Mouse (Mus musculus) MEL (cell line): ENCODE measurements around the gene Phykpl. TPM values are rescaled to one million over a fixed set of nuclear protein-coding genes. Genes with fewer than 3 reads are reported as not detected.

Source experiments
- DNase-seq: peaks from one replicate; pipeline ENCODE4 v3.0.0; 2011; ENCODE audit warnings: low read depth, low spot score
- H3K27ac ChIP-seq: 2 replicates; pipeline ENCODE4 v1.5.1; 2012; ENCODE audit warnings: low read depth, mild to moderate bottlenecking, control low read depth, low read length, moderate library complexity; ENCODE audit not compliant: control insufficient read depth
- H3K27me3 ChIP-seq, 2 experiments: fragments of 150-350 bp in 1 of 2; sonication (generic) in 1 of 2; 2 replicates each; pipeline ENCODE4 v1.6.1; 2012; ENCODE audit warnings: low read length in 2 of 2, mild to moderate bottlenecking in 2 of 2, improper control_type of control experiment in 1 of 2, moderate library complexity in 1 of 2; ENCODE audit not compliant: insufficient read depth in 2 of 2, control insufficient read depth in 1 of 2
- H3K36me3 ChIP-seq, 2 experiments: 2 replicates each; pipeline ENCODE4 v1.6.1; 2012 to 2014; ENCODE audit warnings: low read length in 2 of 2, improper control_type of control experiment in 1 of 2, inconsistent platforms in 1 of 2, mild to moderate bottlenecking in 1 of 2; ENCODE audit not compliant: insufficient read depth in 2 of 2, control insufficient read depth in 1 of 2
- H3K4me1 ChIP-seq, 2 experiments: fragments of 150-350 bp in 1 of 2; sonication (generic) in 1 of 2; 2 replicates each; pipeline ENCODE4 v1.6.1; 2012; ENCODE audit warnings: low read length in 2 of 2, improper control_type of control experiment in 1 of 2, mild to moderate bottlenecking in 1 of 2; ENCODE audit not compliant: insufficient read depth in 2 of 2, control insufficient read depth in 1 of 2
- H3K4me3 ChIP-seq, 2 experiments: fragments of 150-350 bp in 1 of 2; sonication (generic) in 1 of 2; 2 replicates each; pipeline ENCODE4 v1.5.1; 2012; ENCODE audit warnings: low read depth in 2 of 2, low read length in 2 of 2, mild to moderate bottlenecking in 2 of 2, moderate library complexity in 2 of 2, control low read depth in 1 of 2, improper control_type of control experiment in 1 of 2; ENCODE audit not compliant: control insufficient read depth in 1 of 2, insufficient read depth in 1 of 2
- H3K79me2 ChIP-seq: 2 replicates; pipeline ENCODE4 v1.6.1; 2012; ENCODE audit warnings: mild to moderate bottlenecking, low read length, moderate library complexity; ENCODE audit not compliant: control insufficient read depth, poor library complexity, insufficient read depth
- H3K9ac ChIP-seq: 2 replicates; pipeline ENCODE4 v1.6.1; 2012; ENCODE audit warnings: low read depth, mild to moderate bottlenecking, control low read depth, low read length, moderate library complexity; ENCODE audit not compliant: control insufficient read depth, poor library complexity, severe bottlenecking
- H3K9me3 ChIP-seq: fragments of 150-350 bp; sonication (generic); replicated peaks from 2 replicates; pipeline ENCODE4 v1.6.1; 2012; ENCODE audit warnings: mild to moderate bottlenecking, low read length, improper control_type of control experiment, moderate library complexity; ENCODE audit not compliant: insufficient read depth
- CHD1 ChIP-seq: IDR thresholded peaks from 2 replicates; pipeline ENCODE4 v1.6.1; 2012; ENCODE audit warnings: low read depth, mild to moderate bottlenecking, inconsistent platforms, low read length, improper control_type of control experiment
- CHD2 ChIP-seq: IDR thresholded peaks from 2 replicates; pipeline ENCODE4 v1.6.1; 2011; ENCODE audit warnings: low read length, improper control_type of control experiment
- CTCF ChIP-seq, 3 experiments: IDR thresholded peaks in 2 of 3; conservative IDR thresholded peaks in 1 of 3; 2 replicates each; pipeline ENCODE4 v1.5.1; 2011 to 2012; ENCODE audit warnings: low read length in 3 of 3, low read depth in 2 of 3, mild to moderate bottlenecking in 2 of 3, improper control_type of control experiment in 1 of 3, inconsistent platforms in 1 of 3, mixed read lengths in 1 of 3, moderate library complexity in 1 of 3; ENCODE audit not compliant: control insufficient read depth in 1 of 3, insufficient read depth in 1 of 3, poor library complexity in 1 of 3, severe bottlenecking in 1 of 3
- E2F4 ChIP-seq: IDR thresholded peaks from 2 replicates; pipeline ENCODE4 v1.6.1; 2011; ENCODE audit warnings: low read depth, low read length, improper control_type of control experiment, borderline replicate concordance
- ELF1 ChIP-seq: IDR thresholded peaks from 2 replicates; pipeline ENCODE4 v1.6.1; 2014; ENCODE audit warnings: low read depth, mild to moderate bottlenecking, inconsistent platforms, low read length, improper control_type of control experiment, moderate library complexity
- EP300 ChIP-seq, 2 experiments: IDR thresholded peaks; 2 replicates each; pipeline ENCODE4 v1.6.1; 2011; ENCODE audit warnings: improper control_type of control experiment in 2 of 2, low read length in 2 of 2, low read depth in 1 of 2, mild to moderate bottlenecking in 1 of 2
- ETS1 ChIP-seq: IDR thresholded peaks from 2 replicates; pipeline ENCODE4 v1.6.1; 2012; ENCODE audit warnings: low read depth, mild to moderate bottlenecking, inconsistent platforms, low read length, improper control_type of control experiment, moderate library complexity
- GABPA ChIP-seq: IDR thresholded peaks from 2 replicates; pipeline ENCODE4 v1.6.1; 2012; ENCODE audit warnings: low read depth, mild to moderate bottlenecking, inconsistent platforms, low read length, improper control_type of control experiment, moderate library complexity
- GATA1 ChIP-seq: IDR thresholded peaks from 2 replicates; pipeline ENCODE4 v1.6.1; 2011; ENCODE audit warnings: low read depth, low read length, improper control_type of control experiment
- HCFC1 ChIP-seq: IDR thresholded peaks from 2 replicates; pipeline ENCODE4 v1.6.1; 2012; ENCODE audit warnings: low read depth, mild to moderate bottlenecking, inconsistent platforms, low read length, improper control_type of control experiment, moderate library complexity
- JUND ChIP-seq: IDR thresholded peaks from 2 replicates; pipeline ENCODE4 v1.6.1; 2011; ENCODE audit warnings: low read depth, mild to moderate bottlenecking, improper control_type of control experiment, low read length
- KAT2A ChIP-seq: conservative IDR thresholded peaks from 2 replicates; pipeline ENCODE4 v1.6.1; 2012; ENCODE audit warnings: low read depth, low read length, improper control_type of control experiment, inconsistent platforms
- MAFK ChIP-seq: IDR thresholded peaks from 2 replicates; pipeline ENCODE4 v1.6.1; 2011; ENCODE audit warnings: low read depth, mild to moderate bottlenecking, low read length, improper control_type of control experiment, borderline replicate concordance
- MAX ChIP-seq: IDR thresholded peaks from 2 replicates; pipeline ENCODE4 v1.6.1; 2011; ENCODE audit warnings: low read length, improper control_type of control experiment
- MAZ ChIP-seq: IDR thresholded peaks from 2 replicates; pipeline ENCODE4 v1.6.1; 2012; ENCODE audit warnings: low read depth, mild to moderate bottlenecking, inconsistent platforms, low read length, improper control_type of control experiment
- MEF2A ChIP-seq: IDR thresholded peaks from 2 replicates; pipeline ENCODE4 v1.6.1; 2014; ENCODE audit warnings: low read depth, mild to moderate bottlenecking, inconsistent platforms, low read length, improper control_type of control experiment; ENCODE audit not compliant: poor library complexity, insufficient replicate concordance, severe bottlenecking; ENCODE audit errors: extremely low read depth
- MXI1 ChIP-seq: IDR thresholded peaks from 2 replicates; pipeline ENCODE4 v1.6.1; 2011; ENCODE audit warnings: mild to moderate bottlenecking, low read depth, low read length, improper control_type of control experiment
- MYB ChIP-seq: IDR thresholded peaks from 2 replicates; pipeline ENCODE4 v1.6.1; 2011; ENCODE audit warnings: mild to moderate bottlenecking, low read depth, low read length, improper control_type of control experiment
- MYC ChIP-seq: IDR thresholded peaks from 2 replicates; pipeline ENCODE4 v1.6.1; 2011; ENCODE audit warnings: low read depth, mild to moderate bottlenecking, low read length, improper control_type of control experiment, moderate library complexity
- NELFE ChIP-seq: IDR thresholded peaks from 2 replicates; pipeline ENCODE4 v1.6.1; 2011; ENCODE audit warnings: low read depth, low read length, improper control_type of control experiment
- POLR2A ChIP-seq, 2 experiments: IDR thresholded peaks; 2 replicates each; pipeline ENCODE4 v1.6.1; 2011 to 2012; ENCODE audit warnings: low read length in 2 of 2, mild to moderate bottlenecking in 2 of 2, control low read depth in 1 of 2, improper control_type of control experiment in 1 of 2, low read depth in 1 of 2, moderate library complexity in 1 of 2; ENCODE audit not compliant: control insufficient read depth in 1 of 2, insufficient read depth in 1 of 2, poor library complexity in 1 of 2
- POLR2AphosphoS2 ChIP-seq: IDR thresholded peaks from 2 replicates; pipeline ENCODE4 v1.6.1; 2011; ENCODE audit warnings: low read length, improper control_type of control experiment
- RAD21 ChIP-seq: IDR thresholded peaks from 2 replicates; pipeline ENCODE4 v1.6.1; 2011; ENCODE audit warnings: mild to moderate bottlenecking, low read depth, low read length, improper control_type of control experiment
- RCOR1 ChIP-seq: IDR thresholded peaks from 2 replicates; pipeline ENCODE4 v1.6.1; 2012; ENCODE audit warnings: low read depth, mild to moderate bottlenecking, inconsistent platforms, low read length, improper control_type of control experiment
- SIN3A ChIP-seq: IDR thresholded peaks from 2 replicates; pipeline ENCODE4 v1.6.1; 2012; ENCODE audit warnings: low read length, improper control_type of control experiment, inconsistent platforms
- TAL1 ChIP-seq: IDR thresholded peaks from 2 replicates; pipeline ENCODE4 v1.6.1; 2012; ENCODE audit warnings: mild to moderate bottlenecking, inconsistent platforms, low read length, moderate library complexity, mixed read lengths
- TBP ChIP-seq: IDR thresholded peaks from 2 replicates; pipeline ENCODE4 v1.8.0; 2011; ENCODE audit warnings: low read depth, low read length, improper control_type of control experiment
- USF2 ChIP-seq, 2 experiments: IDR thresholded peaks; 2 replicates each; pipeline ENCODE4 v1.6.1; 2011 to 2012; ENCODE audit warnings: improper control_type of control experiment in 2 of 2, low read length in 2 of 2, borderline replicate concordance in 1 of 2, inconsistent platforms in 1 of 2, low read depth in 1 of 2, mild to moderate bottlenecking in 1 of 2; ENCODE audit not compliant: insufficient read depth in 1 of 2
- ZKSCAN1 ChIP-seq: IDR thresholded peaks from 2 replicates; pipeline ENCODE4 v1.6.1; 2012; ENCODE audit warnings: low read depth, mild to moderate bottlenecking, inconsistent platforms, low read length, improper control_type of control experiment, moderate library complexity
- ZMIZ1 ChIP-seq: IDR thresholded peaks from 2 replicates; pipeline ENCODE4 v1.6.1; 2012; ENCODE audit warnings: low read depth, mild to moderate bottlenecking, inconsistent platforms, low read length, improper control_type of control experiment, moderate library complexity
- polyA plus RNA-seq, 2 experiments: library from polyadenylated mRNA; stranded (reverse) in 1 of 2; unstranded in 1 of 2; fragments of >175 nt in 1 of 2; fragments of >200 nt in 1 of 2; gene quantifications; 2 replicates each; pipeline versions ENCODE4 v1.2.1 to v1.2.4; 2012; ENCODE audit warnings: low replicate concordance in 2 of 2, low read depth in 1 of 2; ENCODE audit not compliant: insufficient read length in 2 of 2, insufficient read depth in 1 of 2, missing spikeins in 1 of 2
- total RNA-seq: library from RNA; depleted of rRNA; stranded (reverse); fragments of 300-350 nt; gene quantifications from 2 replicates; pipeline ENCODE4 v1.2.3, GENCODE M21; 2012

Phykpl gene
- total and polyA plus RNA-seq, 3 experiments: 22.7 to 23.0 TPM; not detected in 1

DNA sequence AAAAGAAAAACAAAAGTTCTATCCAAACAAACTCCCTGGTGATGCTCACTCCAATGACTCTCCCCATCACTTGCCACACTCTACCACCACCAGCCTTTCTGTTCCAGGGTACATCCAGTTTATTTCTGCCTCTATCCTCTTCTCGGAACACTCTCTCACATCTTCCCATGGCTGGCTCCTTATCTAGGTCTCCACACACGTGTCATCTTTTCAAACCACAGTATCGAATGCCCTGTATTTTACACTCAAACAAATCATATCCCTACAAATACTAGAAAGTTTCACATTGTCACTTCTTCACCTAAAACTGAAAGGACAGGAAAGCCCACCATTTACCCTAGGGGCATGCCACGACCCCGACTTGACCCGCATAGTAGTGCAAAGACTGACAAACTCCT lies 50.6 kb downstream of the Phykpl start (continued):
- TF ChIP-seq MYB: no peak
- TF ChIP-seq ELF1: no peak
- no peak for TF ChIP-seq CTCF (IDR thresholded peaks at IDR 0.05 in 2 of 3, conservative IDR thresholded peaks at IDR 0.05 in 1 of 3; ENCODE audit: control insufficient read depth in 1 of 3, insufficient read depth in 1 of 3, low read depth in 2 of 3, low read length in 3 of 3, poor library complexity in 1 of 3, severe bottlenecking in 1 of 3)
- no peak for TF ChIP-seq MAZ
- TF ChIP-seq RCOR1: no peak
- 0 out of 2 replicates have a peak, but pooled peaks have one; percentile 12 for TF ChIP-seq TAL1
- no peak for TF ChIP-seq NELFE
- TF ChIP-seq TBP: no peak
- no peak for TF ChIP-seq JUND
- TF ChIP-seq MAFK: no peak
- no peak for TF ChIP-seq E2F4
- no peak for TF ChIP-seq KAT2A
- no peak for TF ChIP-seq POLR2AphosphoS2
- TF ChIP-seq MAX: peak; percentile 85
- TF ChIP-seq ZMIZ1: no peak
- peak; percentile 19; the same call in 1 of the 2 replicates for TF ChIP-seq SIN3A
- TF ChIP-seq USF2 (IDR thresholded peaks at IDR 0.05; ENCODE audit: borderline replicate concordance in 1 of 2, insufficient read depth in 1 of 2, low read depth in 1 of 2, low read length in 2 of 2): no peak
- peak; percentile 13; the same call in 1 of the 2 replicates for TF ChIP-seq ETS1
- no peak for TF ChIP-seq POLR2A (IDR thresholded peaks at IDR 0.05; ENCODE audit: control insufficient read depth in 1 of 2, insufficient read depth in 1 of 2, low read depth in 1 of 2, low read length in 2 of 2, poor library complexity in 1 of 2)
- TF ChIP-seq MXI1: peak; percentile 92
- no peak for TF ChIP-seq CHD2
- TF ChIP-seq EP300 (IDR thresholded peaks at IDR 0.05; ENCODE audit: low read depth in 1 of 2, low read length in 2 of 2): no peak

DNA sequence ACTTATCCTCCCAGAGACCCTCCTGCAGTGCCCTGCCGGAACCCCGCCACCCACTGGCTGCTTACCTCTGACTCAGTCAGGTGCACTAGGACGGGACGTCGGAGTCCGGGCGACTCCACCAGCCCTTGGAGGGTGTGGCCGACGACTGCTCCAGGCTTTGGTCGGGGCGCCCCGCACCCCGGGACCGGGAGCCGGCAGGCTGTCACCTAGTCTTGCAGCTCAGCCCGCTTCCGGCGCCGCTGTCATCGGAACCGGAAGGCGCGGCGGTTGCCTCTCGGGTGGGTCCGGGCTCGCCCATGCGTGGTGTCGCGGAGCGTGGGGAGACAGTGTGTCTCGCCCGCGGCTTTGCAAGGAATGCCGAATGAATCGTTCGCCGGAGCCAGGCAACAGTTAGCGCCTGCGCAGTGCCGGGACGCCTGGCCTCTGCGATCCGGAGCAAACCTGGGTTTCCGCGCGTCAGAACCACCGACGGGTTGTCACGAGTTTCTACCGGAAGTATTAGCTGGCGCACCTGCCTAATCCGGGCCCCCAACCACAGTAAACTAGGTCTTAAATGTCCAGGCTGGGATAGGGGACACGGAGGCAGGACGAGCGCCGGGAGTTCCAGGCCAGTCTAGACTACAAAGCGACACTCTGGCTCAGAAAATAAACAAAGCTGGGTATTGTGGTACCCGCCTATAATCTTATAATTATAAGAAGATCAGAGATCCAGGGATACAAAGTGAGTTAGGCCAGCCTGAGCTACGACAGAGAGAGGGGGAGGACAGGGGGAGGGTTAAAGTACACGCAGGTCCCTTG lies 51.2 kb downstream of the Phykpl start, which contains the start of gene Rmnd5b:
TSS of gene Rmnd5b (minus strand) at position 372 of the 798 bp plus-strand sequence.
- DNase-seq: peak; percentile 95
- TF ChIP-seq MAFK (no peak), NELFE (peak; percentile 71), GABPA (no peak), USF2 (IDR thresholded peaks at IDR 0.05; ENCODE audit: borderline replicate concordance in 1 of 2, insufficient read depth in 1 of 2, low read depth in 1 of 2, low read length in 2 of 2) (no peak), MAX (peak; percentile 80), TBP (peak; percentile 65; the same call in 1 of the 2 replicates), CTCF (IDR thresholded peaks at IDR 0.05 in 2 of 3, conservative IDR thresholded peaks at IDR 0.05 in 1 of 3; ENCODE audit: control insufficient read depth in 1 of 3, insufficient read depth in 1 of 3, low read depth in 2 of 3, low read length in 3 of 3, poor library complexity in 1 of 3, severe bottlenecking in 1 of 3) (0 out of 6 replicates have a peak, but pooled peaks of 1 of the 3 experiments have one; percentile 25), MEF2A (no peak), ZKSCAN1 (no peak), RAD21 (no peak), HCFC1 (peak; percentile 82), GATA1 (no peak), EP300 (IDR thresholded peaks at IDR 0.05; ENCODE audit: low read depth in 1 of 2, low read length in 2 of 2) (peak in 1 of 2 experiments; percentile 50; a peak in 2 of 4 replicates), MYC (peak; percentile 76), TAL1 (no peak), MAZ (peak; percentile 7; the same call in 1 of the 2 replicates), ETS1 (peak; percentile 44; the same call in 1 of the 2 replicates), ZMIZ1 (peak; percentile 84), CHD2 (no peak; the same call in 1 of the 2 replicates), CHD1 (0 out of 2 replicates have a peak, but pooled peaks have one; percentile 93), RCOR1 (peak; percentile 38; the same call in 1 of the 2 replicates)

More for the DNA sequence above, 51.2 kb downstream of the Phykpl start, which contains the start of gene Rmnd5b:
- Histone ChIP-seq H3K27me3 (no peaks in the 10 kb centered on the region), H3K36me3 (peaks cover 0 to 36% of the 10 kb centered on the region in 2 experiments; a peak in 2 of 4 replicates), H3K4me3 (peak within 1 kb of the TSS; percentile 69 to 84), H3K27ac (peak within 1 kb of the TSS; percentile 92), H3K9me3 (no peaks in the 10 kb centered on the region), H3K9ac (peak within 1 kb of the TSS; percentile 83), H3K4me1 (peaks cover 7 to 44% of the 10 kb centered on the region in 2 experiments), H3K79me2 (peaks cover 31% of the 10 kb centered on the region)
